Mouse (Mus musculus): Measurements from ENCODE around the gene Atp6v0a1.

Atp6v0a1 gene

DNA sequence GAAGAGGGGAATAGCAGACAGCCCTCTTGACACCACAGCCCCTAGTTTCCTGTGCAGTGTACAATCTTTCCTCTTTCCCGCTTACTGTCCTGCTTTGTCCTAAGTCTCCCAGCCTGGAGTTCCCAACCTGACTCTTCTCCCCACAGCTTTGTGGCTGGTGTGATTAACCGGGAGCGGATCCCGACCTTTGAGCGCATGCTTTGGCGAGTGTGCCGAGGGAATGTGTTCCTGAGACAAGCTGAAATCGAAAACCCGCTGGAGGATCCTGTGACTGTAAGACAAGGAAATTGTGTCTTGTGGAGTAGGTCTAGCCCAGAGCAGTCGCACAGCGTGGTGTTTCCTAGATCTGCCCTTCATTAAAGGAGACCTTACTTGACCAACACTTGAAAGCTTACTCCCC lies 17.9 kb downstream of the Atp6v0a1 start:
- DNase-seq (ENCODE audit: low read depth, low spot score): no peak

DNA sequence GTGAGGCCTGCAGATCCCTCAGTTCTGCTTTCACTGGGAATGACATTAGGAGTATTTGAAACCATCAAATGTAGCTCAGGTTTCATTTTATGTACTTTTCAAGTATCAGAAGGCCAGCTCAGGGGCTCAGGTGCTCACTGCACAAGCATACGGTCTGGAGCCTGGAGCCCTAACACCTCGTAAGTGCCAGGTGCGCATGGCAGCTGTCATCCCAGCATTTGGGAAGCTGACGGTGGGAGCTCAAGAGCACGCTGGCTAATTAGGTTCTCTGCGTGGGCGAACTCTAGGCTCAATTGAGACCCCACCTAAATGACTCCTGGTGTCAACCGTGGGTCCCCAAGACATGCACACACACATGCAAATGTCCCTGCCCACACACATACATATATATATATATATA lies 20.1 kb downstream of the Atp6v0a1 start:
- DNase-seq (ENCODE audit: low read depth, low spot score): no peak

DNA sequence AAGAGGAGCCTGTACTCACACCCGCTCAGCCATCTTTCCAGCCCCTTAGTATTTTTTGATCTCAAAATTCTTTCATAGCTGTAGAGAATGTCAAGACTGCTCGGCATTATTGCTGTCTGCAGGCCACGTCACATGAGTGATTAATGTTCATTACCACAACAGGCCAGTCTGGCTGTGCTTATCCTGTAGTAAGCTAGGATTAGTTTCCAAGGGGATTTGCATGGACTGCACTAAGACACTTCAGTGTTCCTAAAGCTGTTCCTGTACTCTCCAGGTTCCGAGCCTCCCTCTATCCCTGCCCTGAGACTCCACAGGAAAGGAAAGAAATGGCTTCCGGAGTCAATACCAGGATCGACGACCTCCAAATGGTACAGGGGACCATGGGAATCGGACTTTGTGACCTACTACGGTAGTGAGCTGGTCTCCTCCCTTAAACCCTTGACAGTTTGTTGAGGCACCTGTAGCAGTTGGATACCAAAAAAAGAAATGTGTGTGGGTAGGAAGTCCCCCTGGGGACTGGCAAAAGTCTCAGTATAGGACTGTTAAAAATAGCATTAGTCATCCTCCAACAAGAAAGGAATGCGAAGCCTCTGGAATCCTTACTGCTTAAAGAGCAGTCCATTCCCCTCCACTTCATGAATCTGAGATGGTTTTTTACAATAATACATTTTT lies 21.0 kb downstream of the Atp6v0a1 start:
- DNase-seq (ENCODE audit: low read depth, low spot score): no peak

DNA sequence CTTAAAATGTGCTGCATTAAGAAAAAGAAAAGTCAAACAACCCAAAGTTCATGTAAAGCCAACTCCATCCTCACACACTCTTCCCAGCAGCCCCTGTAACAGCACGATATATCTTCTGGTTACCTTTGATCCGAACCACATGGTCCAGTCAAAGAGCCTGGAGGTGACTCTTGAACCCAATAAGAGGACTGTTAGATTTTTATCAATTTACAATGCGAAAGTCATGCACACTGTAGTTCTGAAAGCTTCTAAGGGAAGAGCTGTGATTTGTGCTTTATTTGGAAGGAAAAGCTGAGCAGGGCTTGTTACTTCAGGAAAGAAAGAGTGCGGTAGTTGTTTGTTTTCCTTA lies 21.5 kb downstream of the Atp6v0a1 start:
- no peak for DNase-seq (ENCODE audit: low read depth, low spot score)

DNA sequence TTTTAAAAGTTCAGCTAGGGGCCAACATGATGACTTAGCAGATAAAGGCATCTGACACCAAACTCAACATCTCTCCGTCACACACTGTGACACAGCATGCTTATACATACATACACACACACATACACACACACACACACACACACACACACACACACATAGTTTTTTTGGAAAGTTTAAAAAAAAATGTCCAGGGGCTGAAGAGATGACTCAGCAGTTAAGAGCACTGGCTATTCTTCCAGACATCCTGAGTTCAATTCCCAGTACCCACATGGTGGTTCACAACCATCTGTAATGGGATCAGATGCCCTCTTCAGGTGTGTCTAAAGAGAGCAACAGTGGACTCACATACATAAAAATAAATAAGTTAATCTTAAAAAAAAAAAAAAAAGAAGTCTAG lies 22.2 kb downstream of the Atp6v0a1 start:
- DNase-seq (ENCODE audit: low read depth, low spot score): no peak

DNA sequence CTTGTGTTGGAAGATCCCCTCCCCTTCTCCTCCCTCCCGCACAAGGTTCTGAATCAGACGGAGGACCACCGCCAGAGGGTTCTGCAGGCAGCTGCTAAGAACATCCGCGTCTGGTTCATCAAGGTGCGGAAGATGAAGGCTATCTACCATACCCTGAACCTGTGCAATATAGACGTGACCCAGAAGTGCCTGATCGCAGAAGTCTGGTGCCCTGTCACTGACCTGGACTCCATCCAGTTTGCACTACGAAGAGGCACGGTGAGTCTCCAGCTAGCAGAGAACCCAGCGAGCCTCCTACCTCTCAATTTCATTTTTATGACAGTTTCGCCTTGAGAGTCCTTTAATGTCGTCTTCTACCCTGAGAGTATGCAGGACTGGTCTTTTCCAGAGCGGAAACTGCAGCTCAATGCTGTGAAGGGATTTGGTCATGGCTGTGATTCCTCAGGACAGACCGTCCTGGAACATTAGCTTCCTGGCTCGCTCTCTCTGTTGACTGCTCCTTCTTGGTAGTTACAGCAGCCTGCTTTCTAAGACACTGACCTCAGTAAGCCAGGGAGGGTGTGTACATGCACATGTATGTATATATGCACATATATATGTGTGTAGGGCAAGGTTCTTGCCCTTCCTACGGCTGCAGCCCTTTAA lies 24.7 kb downstream of the Atp6v0a1 start:
- no peak for DNase-seq (ENCODE audit: low read depth, low spot score)

DNA sequence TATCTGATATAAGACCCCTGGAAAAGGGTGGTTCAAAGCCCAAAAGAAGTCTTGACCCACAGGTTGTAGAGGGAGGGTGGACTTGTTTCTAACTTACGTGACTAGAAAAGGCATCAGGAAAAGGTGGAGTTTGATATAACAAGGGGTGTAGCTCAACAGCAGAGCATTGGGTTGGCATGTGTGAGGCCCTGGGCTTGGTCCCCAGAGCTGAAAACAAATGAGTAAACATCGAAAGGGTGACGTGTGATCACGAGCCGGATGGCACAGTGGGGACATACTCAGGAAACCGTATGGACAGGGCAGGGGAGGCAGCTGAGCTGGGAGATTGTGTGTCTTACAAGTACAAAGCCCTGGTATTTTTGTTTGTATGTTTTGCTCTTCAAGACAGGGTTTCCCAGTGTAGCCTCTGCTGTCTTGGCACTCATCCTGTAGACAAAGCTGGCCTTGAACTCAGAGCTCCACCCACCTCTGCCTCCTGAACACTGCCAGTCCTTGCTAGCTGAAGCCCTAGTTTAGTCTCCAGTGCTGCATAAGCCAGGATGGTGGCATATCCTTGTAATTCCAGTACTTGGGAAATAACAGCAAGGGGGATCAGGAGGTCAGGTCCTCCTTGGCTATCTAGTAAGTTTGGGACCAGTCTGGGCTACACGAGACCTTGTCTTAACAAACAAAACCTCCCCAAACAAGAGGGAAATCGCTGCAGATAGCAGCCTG lies 25.5 kb downstream of the Atp6v0a1 start:
- DNase-seq (ENCODE audit: low read depth, low spot score): no peak

DNA sequence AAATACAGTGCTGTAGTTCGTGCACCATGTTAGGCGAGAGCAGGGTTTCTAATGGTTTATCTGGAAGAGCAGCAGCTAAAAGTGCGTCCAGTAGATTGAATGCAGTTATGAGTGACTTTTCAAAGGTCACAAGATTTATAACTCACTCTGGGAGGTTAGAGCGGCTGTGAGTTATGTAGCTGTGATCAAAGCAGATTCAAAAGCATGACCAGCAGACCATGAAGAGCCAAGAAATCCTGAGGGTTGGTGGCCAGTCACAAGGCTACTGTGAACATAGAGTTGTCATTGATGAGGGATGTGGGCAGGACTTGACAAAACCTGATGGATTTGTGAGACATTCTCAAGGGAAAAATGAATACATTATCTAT lies 26.1 kb downstream of the Atp6v0a1 start:
- DNase-seq (ENCODE audit: low read depth, low spot score): no peak

DNA sequence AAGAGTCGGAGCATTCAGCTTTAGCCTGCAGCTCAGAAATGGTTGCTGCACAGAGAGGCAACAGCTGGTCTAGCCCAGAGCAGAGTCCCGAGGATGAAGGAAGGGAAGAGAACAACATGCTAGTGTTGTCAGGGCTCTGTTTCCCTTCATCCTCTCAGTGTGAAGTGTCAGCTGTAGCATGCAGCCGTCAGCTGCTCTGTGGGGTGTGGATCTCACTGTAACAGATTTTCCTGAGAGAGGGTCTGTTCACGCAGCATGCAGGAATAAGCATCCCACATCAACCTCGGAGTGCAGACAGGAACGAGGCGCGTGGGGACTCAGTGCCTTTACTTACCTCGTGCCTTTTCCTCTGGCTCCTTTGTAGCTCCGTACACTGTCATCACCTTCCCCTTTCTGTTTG lies 28.5 kb downstream of the Atp6v0a1 start:
- DNase-seq (ENCODE audit: low read depth, low spot score): no peak

DNA sequence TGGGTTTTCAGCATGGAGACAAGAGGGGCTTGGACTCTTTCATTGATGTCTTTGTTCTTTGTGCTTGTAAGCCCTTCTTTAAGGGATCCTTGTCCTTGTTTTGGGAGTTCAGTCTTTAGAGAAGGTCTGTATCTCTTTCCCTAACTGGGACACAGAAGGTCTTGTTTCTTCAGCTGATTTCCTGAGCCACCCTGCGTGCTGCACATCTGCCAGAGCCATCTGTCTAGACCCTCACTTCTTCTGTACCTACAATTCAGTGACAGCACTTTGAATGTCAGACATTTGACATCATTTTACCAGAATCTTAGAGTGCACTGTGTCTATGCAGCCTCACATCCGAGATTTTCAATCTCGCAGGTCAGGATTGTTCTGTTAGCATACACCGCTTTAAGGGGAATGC lies 36.6 kb downstream of the Atp6v0a1 start:
- DNase-seq (ENCODE audit: low read depth, low spot score): no peak

DNA sequence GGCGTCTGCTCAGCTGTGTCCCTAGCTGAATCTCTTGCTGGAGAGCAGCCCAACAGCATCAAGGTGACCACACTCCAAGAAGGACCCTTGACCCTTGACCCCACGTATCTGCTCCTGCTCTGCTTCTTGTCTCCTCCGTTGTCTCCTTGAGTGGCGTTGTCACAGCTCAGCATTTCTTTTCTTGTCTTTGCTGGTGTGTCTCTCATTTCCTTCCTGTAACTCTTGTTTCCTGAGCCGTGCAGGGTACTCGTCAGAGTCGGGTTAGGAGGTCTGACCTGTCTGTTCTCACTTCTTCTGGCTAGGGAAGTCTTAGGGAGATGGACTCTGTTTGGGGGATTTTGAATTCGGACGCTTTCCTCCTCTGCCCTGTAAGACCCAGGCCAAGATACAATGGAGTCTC lies 37.2 kb downstream of the Atp6v0a1 start:
- DNase-seq (ENCODE audit: low read depth, low spot score): no peak

DNA sequence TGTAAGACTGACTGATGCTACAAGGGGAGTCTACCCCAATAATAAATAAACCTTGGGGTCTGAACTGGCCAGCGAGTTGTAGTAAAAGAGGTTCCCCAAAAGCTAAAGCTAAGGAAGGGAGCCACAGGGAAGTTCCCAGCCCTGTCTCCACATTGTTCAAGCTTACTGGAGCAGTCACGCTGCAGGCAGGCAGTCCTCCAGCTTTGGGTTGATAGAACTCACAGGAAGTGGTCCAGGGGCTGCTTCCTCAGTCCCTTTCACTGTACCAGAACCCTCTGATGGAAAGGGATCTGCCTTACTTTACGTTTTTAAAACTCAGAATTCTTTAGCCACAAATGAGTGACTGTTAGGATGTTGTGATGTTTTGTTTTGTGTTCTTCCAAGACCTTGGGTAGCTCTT lies 38.2 kb downstream of the Atp6v0a1 start:
- no peak for DNase-seq (ENCODE audit: low read depth, low spot score)

DNA sequence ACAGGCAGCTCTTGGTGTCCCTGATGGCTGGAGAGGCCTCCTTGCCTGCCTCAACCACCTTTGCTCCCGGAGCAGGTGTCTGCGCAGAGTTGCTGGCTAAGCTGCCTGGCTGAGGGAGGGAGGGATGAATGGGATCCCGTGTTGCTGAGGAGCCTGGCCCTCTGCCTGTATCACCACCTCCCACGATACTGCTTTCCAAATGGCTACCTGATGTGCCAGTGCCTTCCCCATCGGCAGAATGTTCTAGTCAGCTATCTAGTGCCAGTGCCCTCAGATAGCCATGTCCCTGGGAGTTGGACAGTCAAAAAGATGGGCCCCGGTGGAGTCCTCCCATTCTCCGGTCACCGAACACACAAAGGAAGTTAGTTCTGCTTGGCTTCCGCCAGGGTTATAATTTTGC lies 41.1 kb downstream of the Atp6v0a1 start:
- no peak for DNase-seq (ENCODE audit: low read depth, low spot score)

DNA sequence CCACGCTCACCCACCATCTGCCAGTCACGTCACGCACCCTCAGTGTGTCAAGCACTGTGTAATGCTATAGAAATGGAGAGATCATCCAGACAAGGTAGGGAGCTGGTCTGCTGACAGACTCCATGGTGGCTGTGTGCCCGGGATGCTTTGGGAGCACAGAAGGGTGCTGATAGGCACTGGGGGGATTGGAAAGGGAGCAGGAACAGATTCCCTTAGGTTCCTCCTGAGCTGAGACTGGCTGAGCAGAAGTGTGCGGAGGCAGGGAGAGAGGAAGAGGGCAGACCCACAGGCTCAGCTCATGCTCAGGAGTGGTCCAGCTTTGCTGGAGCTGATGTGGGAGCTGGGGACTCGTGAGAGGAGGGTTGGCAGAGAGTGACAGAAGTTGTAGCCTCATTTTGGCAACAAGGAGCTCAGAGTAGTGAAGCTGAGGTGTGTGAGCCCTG lies 41.8 kb downstream of the Atp6v0a1 start:
- DNase-seq (ENCODE audit: low read depth, low spot score): no peak

DNA sequence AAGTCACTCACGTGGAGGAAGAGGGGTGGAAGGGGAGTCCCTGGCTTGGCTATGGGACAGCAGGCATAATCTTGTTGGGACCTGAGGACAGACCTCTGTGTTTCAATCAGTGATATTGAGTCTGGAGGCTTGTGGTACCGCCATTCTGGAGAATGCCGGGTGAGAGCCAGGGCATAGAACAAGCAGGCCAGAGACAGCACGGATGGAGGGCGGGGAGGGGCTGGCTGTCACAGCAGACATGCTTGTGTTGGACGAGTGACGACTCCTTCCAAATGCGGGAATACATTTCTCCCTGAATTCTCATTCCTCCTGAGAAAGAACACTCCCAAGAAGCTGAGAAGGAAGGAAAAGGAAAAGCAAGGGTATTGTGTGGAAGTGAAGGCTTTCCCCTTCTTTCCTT lies 42.4 kb downstream of the Atp6v0a1 start:
- DNase-seq (ENCODE audit: low read depth, low spot score): no peak

DNA sequence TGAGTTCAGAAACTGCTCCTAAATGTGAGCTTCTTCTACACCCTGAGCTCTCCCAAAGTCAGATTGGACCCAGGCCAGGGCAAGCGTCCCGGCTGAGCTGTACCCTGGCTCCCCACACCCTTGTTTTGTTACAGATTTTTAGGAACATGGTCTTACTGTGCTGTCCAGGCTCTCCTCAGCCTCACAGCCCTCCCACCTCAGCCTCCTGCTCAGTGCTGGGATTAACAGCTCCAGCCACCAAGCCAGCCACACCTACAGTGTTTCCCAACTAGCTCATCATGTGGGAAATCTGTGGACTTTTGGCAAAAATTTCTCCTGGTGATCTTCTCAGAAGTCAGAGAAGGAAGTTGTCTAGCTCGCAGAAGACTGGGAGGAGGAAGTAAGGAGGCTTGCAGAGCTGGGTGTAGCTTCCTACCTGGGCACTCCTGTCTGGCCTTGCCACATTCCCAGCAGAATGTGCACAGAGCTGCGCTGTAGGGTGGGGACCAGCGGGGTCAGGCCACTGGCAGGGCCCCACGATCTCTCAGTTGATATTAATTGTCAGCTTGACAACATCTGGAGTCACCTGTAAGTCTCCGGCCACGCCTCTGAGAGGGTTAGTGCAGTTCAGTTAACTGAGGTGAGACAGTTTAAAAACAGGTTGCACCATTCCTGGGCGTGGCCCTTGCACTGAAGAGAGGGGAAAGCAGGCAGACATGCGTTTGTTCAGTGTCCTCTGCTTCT lies 43.7 kb downstream of the Atp6v0a1 start:
- DNase-seq (ENCODE audit: low read depth, low spot score): no peak

DNA sequence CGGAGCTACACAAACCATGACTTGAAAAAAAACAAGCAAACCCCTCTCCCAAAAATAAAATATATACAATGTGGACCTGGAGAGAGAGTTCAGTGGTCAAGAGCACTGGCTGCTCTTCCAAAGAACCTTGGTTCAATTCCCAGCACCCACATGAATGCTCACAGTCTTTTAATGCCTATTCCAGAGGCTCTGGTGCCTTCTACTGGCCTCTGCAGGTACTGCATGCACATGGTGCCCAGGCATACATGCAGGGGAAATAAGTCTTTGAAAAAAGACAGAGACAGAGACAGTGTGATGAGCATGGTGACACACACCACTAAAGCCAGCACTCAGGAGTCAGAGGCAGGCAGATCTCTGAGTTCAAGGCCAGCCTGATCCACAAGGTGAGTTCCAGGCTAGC lies 44.7 kb downstream of the Atp6v0a1 start:
- no peak for DNase-seq (ENCODE audit: low read depth, low spot score)

DNA sequence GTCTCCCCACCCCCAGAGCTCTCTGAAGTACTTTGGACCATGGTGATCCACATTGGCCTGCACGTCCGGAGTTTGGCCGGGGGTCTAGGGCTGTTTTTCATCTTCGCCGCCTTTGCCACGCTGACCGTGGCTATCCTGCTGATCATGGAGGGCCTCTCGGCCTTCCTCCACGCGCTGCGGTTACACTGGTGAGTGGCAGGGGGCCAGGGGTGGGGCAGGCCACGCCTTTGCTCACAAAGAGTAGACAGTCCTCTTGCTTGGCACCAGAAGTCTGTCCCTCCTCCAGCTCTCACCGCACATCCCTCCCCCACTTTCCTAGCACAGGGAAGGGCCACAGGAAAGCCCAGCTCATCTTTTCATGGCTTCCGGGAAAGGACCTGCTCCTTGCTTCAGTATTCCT lies 46.2 kb downstream of the Atp6v0a1 start:
- no peak for DNase-seq (ENCODE audit: low read depth, low spot score)

DNA sequence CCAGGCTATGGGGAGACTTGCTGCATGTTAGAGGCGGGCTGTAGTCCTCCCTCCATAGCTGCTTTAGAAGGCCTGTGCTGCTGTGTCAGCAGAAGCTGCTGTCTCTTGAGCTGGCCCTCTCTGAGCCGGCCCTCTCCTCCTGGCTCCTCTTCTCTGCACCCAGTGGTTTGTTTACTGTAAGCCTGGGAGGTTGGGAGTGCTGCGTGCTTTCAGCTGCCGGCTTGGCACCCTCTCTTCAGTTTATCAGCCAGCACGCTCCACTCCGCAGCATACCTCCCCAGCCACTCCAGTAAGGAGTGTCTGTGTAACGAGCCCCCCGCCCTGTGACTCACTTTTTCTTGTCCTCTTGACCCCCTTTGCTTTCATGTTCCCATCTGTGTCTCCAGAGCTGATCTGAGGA lies 47.6 kb downstream of the Atp6v0a1 start:
- DNase-seq (ENCODE audit: low read depth, low spot score): no peak

DNA sequence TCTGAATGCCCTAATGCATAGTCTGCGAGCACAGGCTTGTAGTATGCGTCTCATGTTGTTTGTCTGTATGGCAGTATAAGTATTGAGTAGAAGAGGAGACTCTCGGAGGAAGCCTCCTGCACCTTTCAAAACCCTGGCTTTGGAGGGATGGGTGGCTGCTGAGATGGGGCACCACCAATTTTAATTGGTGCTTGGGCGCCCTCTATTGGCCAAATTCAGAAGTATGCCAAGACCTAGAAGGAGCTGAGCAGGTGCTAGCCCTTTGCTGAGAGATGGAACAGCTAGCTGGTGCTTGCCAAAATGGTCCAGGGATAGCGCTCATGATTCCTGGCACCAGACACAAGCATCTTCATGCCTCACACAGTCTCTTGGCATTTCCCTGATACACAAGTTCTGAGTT lies 48.6 kb downstream of the Atp6v0a1 start:
- peak; percentile 57 for DNase-seq (ENCODE audit: low read depth, low spot score)

DNA sequence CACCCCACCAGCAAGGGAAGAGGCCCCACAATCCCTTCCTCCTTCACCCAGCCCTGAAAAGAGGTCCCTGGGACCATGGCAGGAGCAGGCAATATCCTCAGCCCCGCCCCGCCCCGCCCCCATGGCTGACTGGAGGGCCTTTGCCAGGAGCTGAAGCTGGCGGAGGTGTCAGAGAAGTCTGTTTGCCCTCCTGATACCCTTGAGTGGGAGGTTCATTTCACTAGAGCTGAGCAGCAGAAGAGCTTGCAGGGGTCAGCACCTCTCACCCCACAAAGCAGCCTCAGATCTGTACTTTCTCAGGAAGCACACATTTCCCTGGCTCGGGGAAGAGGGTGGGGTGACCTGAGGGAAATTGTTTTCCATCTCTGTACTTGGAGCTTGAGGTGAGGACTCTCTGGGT lies 49.5 kb downstream of the Atp6v0a1 start:
- DNase-seq (ENCODE audit: low read depth, low spot score): no peak

DNA sequence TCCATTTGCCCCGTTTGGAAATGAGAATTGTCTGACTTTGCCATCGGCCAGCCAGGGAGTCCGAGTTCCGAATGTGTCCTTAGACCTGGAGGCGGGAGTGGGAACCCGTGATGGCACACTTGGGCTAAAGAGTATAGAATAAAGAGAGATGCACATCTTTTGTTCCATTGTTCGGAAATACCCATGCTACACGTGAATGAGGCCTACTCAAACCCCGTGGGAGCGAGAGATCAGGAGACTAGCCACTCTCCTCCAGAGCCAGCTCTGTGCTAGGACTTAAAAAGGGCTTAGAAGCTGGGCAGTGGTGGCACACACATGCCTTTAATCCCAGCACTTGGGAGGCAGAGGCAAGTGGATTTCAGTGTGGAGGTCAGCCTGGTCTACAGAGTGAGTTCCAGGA lies 50.2 kb downstream of the Atp6v0a1 start:
- no peak for DNase-seq (ENCODE audit: low read depth, low spot score)

DNA sequence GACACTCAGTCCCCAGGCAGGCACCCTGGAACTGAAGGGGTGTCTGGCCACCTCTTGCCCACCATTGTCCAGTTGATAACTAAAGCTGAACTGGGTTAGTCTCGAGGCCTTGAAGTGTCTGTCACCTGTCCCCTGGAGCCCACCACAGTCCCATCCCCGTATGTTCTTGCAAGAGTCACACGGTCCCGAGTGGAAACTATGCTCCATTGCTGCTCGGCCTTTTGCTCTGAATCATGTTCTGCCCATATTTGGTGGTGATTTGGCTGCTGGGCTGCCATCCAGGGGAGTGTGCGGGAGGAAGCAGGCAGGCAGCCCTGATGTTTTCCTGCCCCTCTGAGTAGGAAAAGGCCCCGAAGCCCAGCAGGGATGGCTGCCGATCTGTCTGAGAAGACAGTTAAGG lies 50.9 kb downstream of the Atp6v0a1 start:
- no peak for DNase-seq (ENCODE audit: low read depth, low spot score)

All from embryo, embryonic 11.5 days (tissue).